Mouse (Mus musculus) stomach, embryonic 15.5 days (tissue): ENCODE measurements around the gene Gm3248. TPM values are rescaled to one million over a fixed set of nuclear protein-coding genes. Genes with fewer than 3 reads are reported as not detected.
"Not testable (repeated sequence)": the region's sequence is repeated elsewhere in the genome, so short reads cannot be mapped to it uniquely, and the experiment has no call there.

Experiments used
- ATAC-seq: fragments of 200-750 bp; cut with Nextera tagmentation; 2 replicates; pipeline ENCODE4 v1.8.0; 2017; ENCODE audit warnings: low read depth, moderate number of reproducible peaks, moderate TSS enrichment; ENCODE audit not compliant: insufficient read depth, low FRiP score
- H3K27ac ChIP-seq: fragments of 300-500 bp; sonication (generic); 2 replicates; pipeline ENCODE4 v1.5.1; 2015; ENCODE audit warnings: mild to moderate bottlenecking, inconsistent platforms
- H3K27me3 ChIP-seq: fragments of 300-500 bp; sonication (generic); replicated peaks from 2 replicates; pipeline ENCODE4 v1.6.1; 2015; ENCODE audit warnings: inconsistent platforms
- H3K36me3 ChIP-seq: fragments of 300-500 bp; sonication (generic); 2 replicates; pipeline ENCODE4 v1.6.1; 2015; ENCODE audit warnings: inconsistent platforms
- H3K4me1 ChIP-seq: fragments of 300-500 bp; sonication (generic); 2 replicates; pipeline ENCODE4 v1.6.1; 2015; ENCODE audit warnings: inconsistent platforms
- H3K4me2 ChIP-seq: fragments of 300-500 bp; sonication (generic); 2 replicates; pipeline ENCODE4 v1.6.1; 2015; ENCODE audit warnings: mild to moderate bottlenecking, inconsistent platforms
- H3K4me3 ChIP-seq: fragments of 300-500 bp; sonication (generic); replicated peaks from 2 replicates; pipeline ENCODE4 v1.5.1; 2015; ENCODE audit warnings: inconsistent platforms
- H3K9ac ChIP-seq: fragments of 300-500 bp; sonication (generic); 2 replicates; pipeline ENCODE4 v1.6.1; 2015; ENCODE audit warnings: inconsistent platforms
- H3K9me3 ChIP-seq: fragments of 300-500 bp; sonication (generic); 2 replicates; pipeline ENCODE4 v1.6.1; 2016; ENCODE audit warnings: inconsistent platforms
- WGBS: fragments of 180-500 bp; shearing (Covaris S2); methylation state at CpG from one replicate; pipeline ENCODE4 v1.1.7; 2015; 5-methylcytosine and 5-hydroxymethylcytosine counted together
- polyA plus RNA-seq: library from polyadenylated mRNA; unstranded; fragments of >200 nt; fragmentation: Nextera tagmentation; extraction: Ambion mirVana; gene quantifications from 2 replicates; pipeline ENCODE4 v1.2.1, GENCODE M21; 2015

Gm3248 gene
- polyA plus RNA-seq = 0.73 and 1.0 TPM in 2 replicates

DNA sequence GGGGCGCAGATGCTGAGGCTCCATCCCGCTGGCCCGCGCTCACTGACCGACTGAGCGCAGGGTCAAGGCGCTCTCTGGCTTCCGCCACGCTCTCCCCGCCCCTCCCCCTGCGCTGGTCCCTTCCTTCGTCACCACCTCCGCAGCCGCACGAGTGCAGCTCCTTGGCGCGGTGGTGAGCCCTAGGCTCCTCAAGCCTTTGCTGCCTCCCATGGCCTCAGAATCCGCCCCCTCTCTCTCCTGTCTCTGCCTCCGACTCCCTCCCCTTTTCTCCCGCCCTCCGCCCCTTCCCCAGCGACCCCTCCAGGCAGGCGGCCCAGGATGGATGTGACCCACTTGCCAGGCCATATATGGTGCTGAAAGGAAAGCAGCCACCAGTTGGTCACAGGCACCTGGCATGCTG is at the start of gene Gm3248:
Gm3248 (minus strand) TSS at position 111 of the 400 bp plus-strand sequence.
- H3K9me3 ChIP-seq, H3K27me3 ChIP-seq, H3K36me3 ChIP-seq, H3K9ac ChIP-seq, H3K4me1 ChIP-seq, ATAC-seq, H3K27ac ChIP-seq: not testable (repeated sequence)
- Histone ChIP-seq H3K4me2 (peak within 1 kb of the TSS; percentile 81), H3K4me3 (peak within 1 kb of the TSS; percentile 45)
- 0% methylated on average over 15 of the region's 23 CpGs for WGBS

DNA sequence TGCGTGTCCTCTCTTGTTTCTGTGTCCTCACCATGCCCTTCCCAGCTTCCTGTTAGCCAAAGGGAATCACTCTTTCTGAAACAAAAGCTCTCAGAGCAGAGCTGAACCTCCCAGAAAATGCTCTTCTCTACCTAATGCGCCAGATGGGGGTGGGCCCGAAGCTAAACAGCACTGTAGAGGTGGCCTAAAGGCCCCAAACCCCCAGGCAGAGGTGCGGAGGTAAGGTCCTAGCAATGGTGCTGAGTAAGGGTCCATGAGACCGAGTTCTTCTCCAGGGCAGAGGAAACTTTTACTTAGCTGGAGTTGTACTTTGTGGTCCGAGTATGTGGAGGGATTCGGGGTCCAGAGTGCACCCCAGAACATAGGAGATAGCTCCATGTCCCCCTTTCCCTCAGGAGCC is 25.6 kb upstream of the Gm3248 start:
- ATAC-seq, H3K4me1 ChIP-seq, H3K4me2 ChIP-seq, H3K27me3 ChIP-seq, H3K27ac ChIP-seq, H3K9me3 ChIP-seq, H3K36me3 ChIP-seq, H3K4me3 ChIP-seq, H3K9ac ChIP-seq: not testable (repeated sequence)
- WGBS = 70% methylated on average over 7 of the region's 7 CpGs

- H3K4me3 ChIP-seq, H3K36me3 ChIP-seq, H3K9ac ChIP-seq, H3K4me2 ChIP-seq, H3K4me1 ChIP-seq, ATAC-seq, H3K9me3 ChIP-seq, H3K27me3 ChIP-seq, H3K27ac ChIP-seq: not testable (repeated sequence)
- 51% methylated on average over 2 of the region's 2 CpGs for WGBS
These were observed 17.5 kb upstream of the Gm3248 start, which contains the start of gene Gm3453 for GRCm38 (mm10) chr14:5979037-5979436. TSS of gene Gm3453 (minus strand) at chr14:5979137.

DNA sequence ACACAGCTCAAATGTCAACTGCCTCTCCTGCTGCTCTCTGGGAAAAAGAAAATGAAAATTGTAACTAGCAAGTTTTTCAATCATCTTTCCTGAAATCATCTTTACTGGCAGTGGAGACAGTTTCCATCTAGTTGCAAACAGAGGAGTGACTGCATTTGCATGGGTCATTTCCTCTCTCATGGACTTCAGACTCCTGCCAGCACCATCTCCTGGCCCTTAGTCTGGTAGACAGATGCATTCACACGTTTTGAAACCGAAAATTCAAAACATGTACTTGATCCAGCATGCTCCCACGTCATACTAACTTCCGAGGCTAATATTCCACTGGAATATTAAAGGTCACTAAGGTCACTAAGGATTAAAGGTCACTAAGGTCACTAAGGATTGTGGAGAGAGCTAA is 896 bp upstream of the Gm3248 start:
- not testable (repeated sequence) for H3K36me3 ChIP-seq, H3K9ac ChIP-seq, H3K4me1 ChIP-seq, H3K9me3 ChIP-seq, H3K27me3 ChIP-seq, H3K4me3 ChIP-seq, ATAC-seq, H3K4me2 ChIP-seq, H3K27ac ChIP-seq
- 41% methylated on average over 4 of the region's 4 CpGs for WGBS

GRCm38 (mm10) chr14:5961102-5961501 is 443 bp downstream of the Gm3248 start:
- H3K27me3 ChIP-seq, H3K9ac ChIP-seq, H3K9me3 ChIP-seq, ATAC-seq, H3K36me3 ChIP-seq, H3K4me1 ChIP-seq, H3K27ac ChIP-seq: not testable (repeated sequence)
- Histone ChIP-seq H3K4me3 (peak overlapping the region; percentile 45), H3K4me2 (peak overlapping the region; percentile 81)
- WGBS = 2% methylated on average over 24 of the region's 24 CpGs

DNA sequence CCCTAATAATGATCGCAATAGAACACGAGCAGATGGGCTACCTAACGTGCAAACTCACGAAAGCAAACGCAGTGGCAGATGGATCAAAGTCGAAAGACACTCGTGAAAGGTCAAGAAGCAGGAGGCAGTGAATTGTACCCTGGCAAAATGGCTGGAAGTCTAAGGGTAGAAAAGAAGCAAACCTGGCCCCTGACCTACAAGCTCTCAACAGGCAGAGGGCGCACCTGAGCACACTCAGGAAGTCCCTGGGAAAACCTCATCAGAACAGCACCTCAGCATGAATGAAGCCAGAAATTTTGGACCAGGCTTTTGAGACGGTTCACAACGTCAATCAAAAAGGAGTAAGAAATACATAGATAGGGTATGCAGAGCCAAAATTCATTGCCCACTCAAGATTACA is 1.1 kb downstream of the Gm3248 start:
- not testable (repeated sequence) for H3K27me3 ChIP-seq, H3K4me1 ChIP-seq, H3K36me3 ChIP-seq, H3K27ac ChIP-seq, H3K4me2 ChIP-seq, H3K4me3 ChIP-seq, H3K9me3 ChIP-seq, H3K9ac ChIP-seq, ATAC-seq
- 18% methylated on average over 7 of the region's 10 CpGs for WGBS

GRCm38 (mm10) chr14:5923276-5923675 is 38.3 kb downstream of the Gm3248 start:
- 66% methylated on average over 7 of the region's 7 CpGs for WGBS
- H3K4me2 ChIP-seq, H3K27me3 ChIP-seq, H3K9ac ChIP-seq, H3K36me3 ChIP-seq, ATAC-seq, H3K4me1 ChIP-seq, H3K9me3 ChIP-seq, H3K27ac ChIP-seq, H3K4me3 ChIP-seq: not testable (repeated sequence)

DNA sequence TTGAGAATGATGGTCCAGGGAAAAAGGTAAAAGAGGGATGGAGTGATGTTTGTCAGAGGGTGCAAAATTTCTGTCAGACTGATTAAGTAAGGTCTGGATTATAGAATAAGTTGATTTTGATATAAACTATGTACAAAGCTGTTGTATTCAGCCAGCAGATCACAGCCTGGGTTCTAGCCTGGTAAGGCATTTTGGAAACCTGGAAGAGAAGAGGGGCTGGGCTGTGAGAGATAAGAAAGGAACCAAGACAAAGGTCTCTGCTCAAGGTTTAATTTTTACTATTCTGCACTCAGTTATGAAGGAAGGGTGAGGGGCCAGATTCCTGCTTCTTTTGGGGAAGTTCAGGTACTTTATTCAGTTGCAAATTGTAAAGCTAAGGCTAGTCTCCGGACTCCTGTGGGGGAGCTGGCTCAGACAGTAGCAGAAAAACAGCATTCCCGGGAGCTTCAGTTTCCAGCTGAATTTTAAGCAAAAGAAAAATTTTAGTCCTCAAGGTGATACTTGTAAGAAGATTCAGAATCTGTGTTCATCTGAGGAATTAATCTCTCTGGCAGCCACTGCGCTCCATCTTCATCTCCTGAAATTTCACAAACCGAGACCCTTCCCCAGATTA is 43.1 kb downstream of the Gm3248 start:
- not testable (repeated sequence) for H3K27ac ChIP-seq, H3K27me3 ChIP-seq, H3K9ac ChIP-seq, H3K4me1 ChIP-seq, ATAC-seq, H3K36me3 ChIP-seq, H3K4me2 ChIP-seq, H3K4me3 ChIP-seq, H3K9me3 ChIP-seq
- WGBS = 86% methylated on average over 4 of the region's 4 CpGs

DNA sequence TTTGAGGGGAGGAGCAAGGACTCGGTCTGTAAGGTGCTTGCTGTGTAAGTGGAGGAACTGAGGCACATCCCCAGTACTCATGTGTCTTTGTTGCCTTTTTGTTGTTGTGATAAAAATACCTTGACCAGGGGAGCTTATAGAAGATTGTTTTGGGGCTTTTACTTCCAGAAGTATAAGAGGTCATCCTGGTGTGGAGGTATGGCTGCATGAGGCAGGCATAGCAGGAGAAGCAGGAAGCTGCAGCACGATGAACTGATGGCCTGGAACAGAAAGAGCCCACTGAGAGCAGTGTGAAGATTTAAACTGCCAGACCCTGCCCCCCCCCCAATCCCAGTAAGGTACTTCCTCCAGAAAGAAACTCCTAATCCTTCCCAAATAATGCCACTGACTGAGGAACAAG is 47.8 kb downstream of the Gm3248 start:
- H3K4me2 ChIP-seq, H3K27me3 ChIP-seq, H3K9me3 ChIP-seq, ATAC-seq, H3K36me3 ChIP-seq, H3K4me3 ChIP-seq, H3K9ac ChIP-seq, H3K4me1 ChIP-seq, H3K27ac ChIP-seq: not testable (repeated sequence)
- 85% methylated on average over 2 of the region's 2 CpGs for WGBS

Other genes with a start within 250 kb of the Gm3248 start
- 0.08 TPM in 1 of 2 replicates, not detected in the other for gene Gm3373, start 220.2 kb downstream of the Gm3248 start, polyA plus RNA-seq
- 0.61 and 0.68 TPM in 2 replicates for gene Gm3383, start 153.8 kb downstream of the Gm3248 start, polyA plus RNA-seq
- gene Gm3424, start 131.4 kb downstream of the Gm3248 start, polyA plus RNA-seq = not detected in 2 replicates
- gene Gm8237, start 81.4 kb downstream of the Gm3248 start, polyA plus RNA-seq = 0.36 TPM in 2 replicates
- not detected in 2 replicates for gene Gm3453, start 17.4 kb upstream of the Gm3248 start, polyA plus RNA-seq
- not detected in 2 replicates for gene Gm6337, start 96.5 kb upstream of the Gm3248 start, polyA plus RNA-seq
- gene Gm8206, start 132.2 kb upstream of the Gm3248 start, polyA plus RNA-seq = 1.2 and 1.5 TPM in 2 replicates
- 1.6 and 1.9 TPM in 2 replicates for gene Gm3468, start 146.9 kb upstream of the Gm3248 start, polyA plus RNA-seq
- gene Gm3476, start 164.1 kb upstream of the Gm3248 start, polyA plus RNA-seq = not detected in 2 replicates